Mouse (Mus musculus) gastrocnemius, adult 18-20 months (tissue): ENCODE measurements around the gene Slc6a11. TPM values are rescaled to one million over a fixed set of nuclear protein-coding genes. Genes with fewer than 3 reads are reported as not detected.

Experiments
- DNase-seq: peaks from one replicate; pipeline ENCODE4 v3.0.0; 2021; ENCODE audit warnings: low spot score
- total RNA-seq, 2 experiments: library from RNA; stranded (reverse); gene quantifications; 2 replicates each; pipeline ENCODE4 v1.2.3; 2021

The Slc6a11 gene
- total RNA-seq, 2 experiments from 2014 or later = 0.07 to 0.11 TPM

DNA sequence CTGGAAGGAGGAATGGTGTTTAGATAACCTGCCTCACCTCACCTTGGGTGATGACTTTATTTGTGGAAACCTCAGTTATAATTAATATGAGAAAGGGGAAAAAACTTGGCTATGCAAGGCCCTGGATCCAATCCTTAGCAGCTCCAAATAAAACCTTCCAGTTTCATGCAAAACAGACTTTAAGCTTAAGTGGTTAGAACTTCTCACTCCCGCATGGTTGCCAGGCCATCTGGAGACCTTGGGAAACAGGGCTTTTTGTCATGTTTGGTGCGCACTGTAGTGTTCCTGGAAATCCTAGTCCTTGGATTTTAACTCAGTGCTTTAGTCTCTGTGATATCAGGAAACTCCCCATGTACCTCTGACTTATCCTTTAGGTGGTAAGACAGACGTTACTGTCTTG, 47.1 kb downstream of the Slc6a11 start:
- no peak for DNase-seq

DNA sequence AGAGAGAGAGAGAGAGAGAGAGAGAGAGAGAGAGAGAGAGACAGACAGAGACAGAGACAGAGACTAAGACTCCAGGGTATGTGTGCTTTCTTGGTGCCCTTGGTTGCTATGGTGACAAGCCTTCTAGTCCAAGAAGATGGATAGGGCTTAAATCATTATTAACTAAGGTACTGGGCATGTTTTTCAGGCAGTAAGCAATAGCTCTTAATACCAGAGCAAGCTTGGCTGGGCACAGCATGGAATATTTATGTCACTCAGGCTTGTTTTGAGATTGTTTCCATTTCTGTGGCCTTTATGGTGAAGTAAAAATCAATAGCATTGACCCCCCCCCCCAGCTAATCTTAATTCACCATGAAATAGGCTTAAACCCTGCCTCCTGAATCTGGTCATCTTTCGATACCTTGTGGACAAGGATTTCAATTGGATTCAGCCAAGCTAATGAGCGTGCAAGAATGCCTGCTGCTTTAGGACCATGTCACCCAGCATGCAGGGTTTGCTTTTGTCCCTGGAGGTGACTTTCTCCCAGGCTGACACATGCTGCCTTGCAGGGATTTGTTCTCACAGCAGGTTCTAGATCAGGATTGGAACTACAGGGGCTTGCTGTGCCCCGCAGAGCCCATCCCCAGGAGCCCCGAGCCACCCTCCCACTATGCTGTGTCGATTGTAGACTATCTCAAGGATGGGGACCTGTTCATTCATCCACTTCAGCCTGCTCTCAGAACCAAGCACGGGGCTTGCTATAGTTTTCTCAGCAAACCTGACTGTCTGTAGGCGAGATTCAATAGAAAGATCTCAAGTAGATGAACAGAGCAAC, 51.5 kb downstream of the Slc6a11 start:
- DNase-seq = no peak

DNA sequence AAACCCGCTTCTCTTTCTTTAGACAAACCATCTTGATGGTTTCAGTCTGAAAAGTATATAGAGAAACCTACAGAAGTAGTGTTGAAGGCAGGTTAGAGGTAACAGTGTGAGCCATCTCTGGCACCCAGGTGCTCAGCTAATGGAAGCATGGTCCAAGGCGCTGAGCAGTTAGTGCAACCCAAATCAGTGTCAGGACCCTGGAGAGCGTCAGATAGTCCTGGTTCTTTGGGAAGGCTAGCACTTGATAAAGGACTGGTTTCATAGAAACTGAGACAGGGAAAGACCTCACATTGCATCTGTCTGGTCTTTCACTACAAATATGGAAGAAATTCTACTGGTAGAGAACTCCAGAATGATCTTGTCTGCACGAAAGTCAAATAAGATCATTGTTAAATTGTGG, 56.1 kb downstream of the Slc6a11 start:
- DNase-seq = no peak

DNA sequence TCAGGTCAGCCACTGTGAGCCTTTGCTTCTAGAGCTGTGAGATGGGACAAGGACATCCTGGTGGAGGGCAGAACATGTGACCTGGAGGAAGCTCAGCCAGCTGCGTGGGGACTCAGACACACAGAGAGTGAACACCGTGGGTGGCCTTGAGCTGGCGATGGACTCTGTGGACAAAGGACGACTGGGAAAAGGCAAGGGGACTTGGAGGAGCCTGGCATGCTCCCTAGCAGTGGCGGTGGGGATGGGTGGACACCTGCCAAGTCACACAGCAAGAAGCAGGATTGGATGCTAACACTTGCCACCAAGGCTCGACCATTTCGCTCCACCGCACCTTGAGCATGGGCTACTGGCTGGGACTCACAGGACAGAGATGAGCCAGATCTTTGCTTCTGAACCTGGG, 57.8 kb downstream of the Slc6a11 start:
- no peak for DNase-seq

DNA sequence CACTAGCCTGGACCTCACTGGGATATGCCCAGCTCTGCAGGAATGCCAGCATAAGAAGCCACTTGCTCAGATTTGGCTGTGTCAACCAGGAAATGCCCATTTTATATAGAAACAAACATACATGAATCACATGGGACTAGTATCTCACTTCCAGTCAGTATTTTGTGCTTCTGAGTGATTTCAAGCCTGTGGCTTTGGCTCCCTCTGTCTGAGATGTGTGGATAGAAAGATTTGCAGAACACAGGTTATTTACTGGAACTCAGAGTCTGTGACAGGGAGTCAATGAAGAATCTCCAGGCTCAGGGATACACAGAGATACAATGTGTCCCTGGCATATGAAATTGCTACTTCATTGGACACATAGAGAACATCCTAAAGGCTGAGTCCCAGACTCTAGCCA, 65.0 kb downstream of the Slc6a11 start:
- no peak for DNase-seq

DNA sequence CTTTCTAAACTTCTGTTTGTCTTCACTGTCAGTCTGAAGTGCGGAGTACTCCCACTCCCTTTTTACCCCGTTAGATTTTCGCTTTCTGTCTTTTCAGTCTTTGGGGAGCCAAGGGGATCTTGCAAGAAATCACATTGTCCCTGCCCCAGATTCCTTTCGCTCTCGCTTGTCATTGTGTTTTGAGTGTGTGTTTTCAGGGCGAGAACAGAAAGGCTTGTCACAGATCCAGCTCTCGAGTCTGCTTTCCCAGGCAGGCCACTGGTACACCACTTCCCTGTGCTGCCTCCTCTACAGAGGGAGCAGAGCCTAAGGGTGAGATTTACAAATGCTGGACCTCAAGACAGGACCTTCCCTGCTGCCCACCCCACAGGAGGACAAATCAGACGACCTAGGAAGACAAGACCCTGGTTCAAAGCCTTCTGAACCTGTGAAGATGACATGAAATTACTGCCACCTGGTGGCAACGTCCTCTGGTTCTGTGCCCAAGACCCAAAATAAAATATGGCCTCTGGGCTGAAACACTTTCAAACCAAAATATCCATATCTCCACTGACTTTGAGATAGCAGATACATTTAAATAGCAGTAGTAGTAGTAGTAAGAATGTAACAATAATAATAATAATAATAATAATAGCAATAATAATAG, 68.3 kb downstream of the Slc6a11 start:
- no peak for DNase-seq

DNA sequence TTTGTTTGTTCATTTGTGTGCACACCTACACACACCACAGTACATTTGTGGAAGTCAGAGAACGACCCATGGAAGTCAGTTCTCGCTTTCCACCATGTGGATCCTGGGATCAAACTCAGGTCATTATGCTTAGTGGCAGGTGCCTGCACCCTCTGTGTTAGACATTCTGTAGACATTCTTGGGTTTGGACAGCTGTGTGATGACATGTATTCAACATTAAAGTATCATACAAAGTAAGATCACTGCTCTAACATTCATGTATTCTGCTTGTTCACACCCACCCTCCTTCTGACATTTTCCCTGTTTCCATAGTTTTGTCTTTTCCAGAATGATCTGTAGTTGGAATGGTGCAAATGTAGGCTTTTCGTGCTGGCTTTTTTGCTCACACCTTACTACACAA, 73.5 kb downstream of the Slc6a11 start:
- DNase-seq = no peak

DNA sequence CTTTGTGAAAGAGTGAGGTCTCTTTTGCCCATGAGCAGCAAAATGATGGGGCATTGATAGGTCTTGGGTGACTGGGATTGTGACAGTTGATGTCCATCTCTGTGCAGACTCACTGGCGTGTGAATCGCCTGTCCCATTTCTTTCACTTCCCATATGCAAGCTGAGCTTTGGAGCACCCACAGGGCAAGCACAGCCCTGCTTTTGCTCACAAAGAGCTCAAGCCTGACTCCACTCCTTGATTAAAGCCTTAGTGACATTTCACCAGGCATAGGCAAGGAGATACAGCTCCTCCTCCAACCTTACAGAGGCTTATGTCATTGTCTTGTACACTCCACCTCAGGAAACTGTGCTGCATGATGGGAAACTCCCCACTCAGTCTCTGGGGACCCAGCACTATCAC, 77.3 kb downstream of the Slc6a11 start:
- no peak for DNase-seq

DNA sequence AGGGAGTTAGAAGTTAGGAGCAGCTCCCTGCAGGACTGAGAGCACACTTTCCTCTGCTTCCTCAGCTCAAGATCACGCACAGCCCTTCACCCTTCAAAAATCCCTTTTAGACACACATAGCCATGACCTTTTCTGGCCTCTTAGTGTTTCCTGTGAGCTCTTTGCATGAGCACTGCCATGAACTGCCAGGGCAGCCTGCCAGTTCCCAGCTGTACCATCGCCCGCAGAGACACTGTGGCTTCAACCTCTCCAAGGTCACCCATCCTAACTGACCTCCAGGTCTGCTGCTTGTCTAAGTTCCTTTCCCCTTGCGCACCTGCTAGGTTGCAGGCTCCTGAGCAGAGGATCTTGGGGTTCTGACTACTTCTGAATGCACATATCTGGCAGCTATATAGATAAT, 83.4 kb downstream of the Slc6a11 start:
- no peak for DNase-seq

DNA sequence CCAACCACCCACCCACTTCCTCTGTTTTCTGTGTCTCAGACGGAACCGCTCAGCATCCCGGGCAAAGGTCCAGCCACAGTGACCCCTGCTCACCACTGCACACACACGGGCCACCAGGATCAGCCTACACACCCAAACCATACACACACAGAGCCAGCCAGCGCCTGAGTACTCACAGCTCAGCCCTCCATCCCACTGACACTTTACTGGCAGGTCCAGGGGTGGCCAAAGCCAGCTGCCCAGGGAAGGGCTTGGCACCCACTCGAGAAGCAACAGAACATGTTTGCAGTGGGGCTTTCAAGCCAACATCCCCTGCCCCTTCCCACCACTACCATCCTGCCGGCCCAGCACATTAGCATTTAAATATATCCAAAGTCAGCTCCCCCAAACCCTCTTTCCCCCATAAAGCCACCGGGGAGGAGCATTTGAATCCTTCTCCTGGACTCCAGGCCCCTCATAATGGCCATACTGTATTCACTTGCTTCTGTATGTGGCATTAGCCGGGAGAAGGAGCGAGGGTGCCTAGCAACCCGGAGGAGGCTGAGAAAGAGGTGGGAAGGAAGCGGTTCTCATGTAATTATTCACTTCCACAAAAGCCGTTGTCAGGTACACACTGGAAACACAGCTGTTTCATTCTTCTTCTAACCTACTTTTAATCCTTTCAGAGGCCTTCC, 85.8 kb downstream of the Slc6a11 start:
- no peak for DNase-seq

DNA sequence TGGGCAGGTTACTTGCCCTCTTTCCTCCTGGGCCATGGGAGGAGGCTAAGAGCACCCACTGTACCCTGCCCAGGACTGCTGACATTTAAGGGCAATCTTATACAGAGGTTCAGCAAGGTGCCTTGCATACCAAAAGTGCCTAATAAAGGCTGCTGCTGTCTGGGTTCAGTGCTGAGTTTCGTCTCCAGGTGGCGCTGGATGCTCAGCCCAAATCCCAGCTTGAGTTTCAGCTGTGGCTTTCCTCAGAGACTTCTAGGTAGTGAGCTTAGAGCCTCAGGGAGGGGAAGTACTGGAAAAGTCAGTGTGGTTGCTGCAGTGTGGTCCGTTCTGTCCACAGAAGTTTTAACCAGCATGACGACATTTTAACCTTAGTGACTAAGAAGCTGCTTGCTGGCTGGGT, 93.4 kb downstream of the Slc6a11 start:
- no peak for DNase-seq

DNA sequence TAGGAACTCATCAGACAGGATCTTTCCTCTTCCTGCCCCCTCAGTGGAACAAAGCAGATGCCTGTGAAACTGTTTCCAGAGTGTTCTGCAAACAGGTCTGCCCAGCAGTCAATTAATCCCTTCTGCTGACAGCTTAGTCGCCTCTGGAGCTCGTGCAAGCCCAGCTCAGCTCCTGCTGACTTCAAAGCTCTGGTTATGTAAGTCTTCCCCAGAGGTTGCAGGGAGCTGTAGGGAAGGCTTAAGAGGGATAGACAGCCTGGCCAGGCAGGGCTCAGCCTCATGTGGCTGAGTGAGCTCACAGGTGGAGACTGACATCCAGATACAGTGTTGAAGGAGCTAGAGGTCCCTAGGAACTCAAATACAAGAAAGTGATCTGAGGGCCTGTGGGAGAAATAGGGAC, 96.3 kb downstream of the Slc6a11 start:
- no peak for DNase-seq

DNA sequence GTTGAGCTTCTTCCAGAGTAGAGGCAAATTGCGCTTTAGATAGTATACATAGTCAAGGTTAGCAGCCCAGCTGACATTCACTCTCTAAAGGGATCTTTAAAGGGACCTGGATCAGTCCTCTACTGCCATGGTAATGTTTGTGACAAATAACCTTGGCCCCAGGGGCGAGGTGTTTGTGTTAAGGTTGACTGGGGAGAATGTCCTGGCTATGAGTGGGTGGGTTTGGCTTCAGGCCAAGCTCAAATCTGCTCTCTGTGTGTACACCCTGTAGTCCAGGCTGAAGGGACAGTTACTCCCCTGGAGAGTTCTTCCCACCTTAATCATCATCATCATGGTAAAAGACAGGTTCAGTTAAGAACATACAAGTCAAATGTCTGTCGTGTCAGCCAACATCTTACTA, 97.2 kb downstream of the Slc6a11 start:
- DNase-seq = no peak

DNA sequence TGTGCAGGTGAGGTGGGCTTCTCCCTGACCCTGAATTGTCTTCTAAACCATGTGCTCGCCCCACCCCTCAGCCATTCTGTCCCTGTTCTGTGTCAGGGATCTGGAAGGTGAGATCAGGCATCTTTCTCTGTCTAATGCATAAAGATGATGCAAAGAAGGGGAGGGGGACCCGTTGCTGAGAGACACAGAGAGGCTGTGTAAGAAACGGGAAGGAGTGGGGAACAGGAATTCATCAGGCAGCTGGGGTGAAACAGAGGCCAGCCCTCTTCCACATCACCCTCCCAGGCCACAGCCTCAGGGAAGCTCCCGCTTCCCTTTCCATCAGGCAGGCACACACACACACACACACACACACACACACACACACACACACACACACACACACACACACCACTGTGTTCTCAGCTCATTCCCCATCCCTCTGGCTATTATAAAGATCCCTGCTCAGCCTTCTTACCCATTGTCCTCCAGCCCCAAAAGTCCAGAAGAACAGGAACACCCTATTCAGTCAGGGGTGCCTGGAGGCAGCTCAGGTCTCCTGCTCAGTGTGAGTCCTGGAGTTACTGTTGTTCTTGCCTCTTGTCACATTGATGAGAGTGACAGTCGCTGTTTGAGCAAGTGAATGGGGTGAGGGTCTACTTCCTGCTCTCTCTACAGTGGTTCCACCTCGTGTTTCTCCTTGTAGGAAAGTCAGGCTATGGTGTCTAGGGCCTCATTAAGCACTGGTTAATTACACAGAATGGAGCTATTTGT, 108.0 kb downstream of the Slc6a11 start:
- DNase-seq = no peak

DNA sequence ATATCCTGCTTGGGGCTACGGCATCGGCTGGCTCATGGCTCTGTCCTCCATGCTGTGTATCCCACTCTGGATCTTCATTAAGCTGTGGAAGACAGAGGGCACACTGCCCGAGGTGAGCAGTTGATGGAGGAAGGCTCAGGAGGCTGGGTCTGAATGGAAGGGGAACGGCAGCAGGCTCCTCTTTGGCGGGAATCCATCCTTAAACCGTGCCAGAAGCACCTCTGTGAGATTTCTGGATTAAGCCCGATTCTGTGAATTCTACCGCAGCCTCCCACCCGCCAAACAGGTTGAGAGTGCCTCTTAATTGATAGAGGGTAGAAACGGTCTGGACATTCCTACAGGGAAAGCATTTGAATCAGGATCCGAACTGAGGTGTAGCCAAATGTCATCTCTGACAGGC, 114.6 kb downstream of the Slc6a11 start:
- DNase-seq = no peak

DNA sequence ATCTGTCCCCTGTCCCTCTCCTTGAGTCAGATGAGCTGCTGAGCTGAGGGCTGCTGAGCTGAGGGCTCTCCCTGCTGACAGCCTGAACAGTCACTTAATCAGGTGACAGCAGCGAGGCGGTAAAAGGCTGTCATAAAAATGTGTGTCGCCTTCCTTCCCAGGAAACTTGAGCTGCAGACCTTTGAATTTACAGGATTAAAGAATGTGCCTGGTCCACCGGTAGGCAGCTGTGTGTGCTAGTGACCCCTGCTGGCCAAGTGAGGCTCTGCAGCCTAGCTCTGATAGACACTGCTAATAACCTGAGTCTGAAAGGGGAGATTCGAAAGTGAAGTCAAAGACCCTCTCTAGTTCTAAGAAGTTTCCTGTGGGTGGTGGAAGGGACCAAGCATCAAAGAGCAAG, 119.3 kb downstream of the Slc6a11 start:
- DNase-seq = peak; percentile 59

DNA sequence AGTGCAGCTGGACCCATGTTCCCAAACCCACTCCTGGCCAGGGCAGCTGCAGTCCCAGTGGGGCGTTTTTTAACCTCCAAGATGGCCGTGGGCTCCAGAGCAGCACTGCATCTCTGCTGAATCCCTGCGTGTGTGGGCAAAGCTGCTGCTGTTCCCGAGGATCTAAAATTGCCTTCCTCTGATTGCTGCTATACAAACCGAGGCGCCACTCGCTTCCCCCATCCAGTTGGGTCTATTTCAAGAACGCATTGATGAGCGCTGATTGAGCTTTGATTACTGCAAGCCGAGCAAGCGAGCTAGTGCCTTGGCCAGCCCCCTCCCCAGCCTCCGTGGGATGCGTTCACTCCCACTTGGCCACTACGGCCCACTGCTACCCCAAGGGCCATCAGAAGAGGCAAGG, 123.9 kb downstream of the Slc6a11 start:
- DNase-seq = no peak

DNA sequence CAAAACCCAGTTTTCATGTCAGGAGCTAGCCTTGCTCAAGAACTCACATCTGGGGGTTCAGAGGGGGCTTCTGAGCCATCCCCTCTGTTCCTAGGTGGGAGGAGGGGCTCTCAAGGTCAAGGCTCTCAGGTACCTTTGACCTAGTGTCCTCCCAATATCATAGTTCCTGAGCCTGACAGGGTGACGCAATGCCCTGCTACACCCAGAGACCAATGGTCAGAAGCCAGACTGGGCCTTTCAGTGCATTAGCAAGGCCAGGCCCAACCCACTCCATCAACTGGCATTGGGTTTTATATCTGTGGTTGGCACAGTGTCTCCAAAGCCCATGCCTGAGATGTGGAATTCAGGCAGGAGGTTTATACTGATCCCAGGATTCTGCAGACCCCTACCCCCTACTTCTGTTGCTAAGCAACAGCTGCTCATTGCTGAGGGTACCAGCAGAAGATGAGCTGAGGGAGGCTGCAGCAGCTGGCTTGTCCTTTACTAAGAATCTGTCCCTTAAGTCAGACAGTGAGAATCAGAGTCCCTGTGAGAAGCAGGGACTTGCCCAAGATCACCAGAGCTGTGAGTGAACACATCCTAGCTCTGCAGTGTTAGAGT, 126.8 kb downstream of the Slc6a11 start:
- DNase-seq = no peak

DNA sequence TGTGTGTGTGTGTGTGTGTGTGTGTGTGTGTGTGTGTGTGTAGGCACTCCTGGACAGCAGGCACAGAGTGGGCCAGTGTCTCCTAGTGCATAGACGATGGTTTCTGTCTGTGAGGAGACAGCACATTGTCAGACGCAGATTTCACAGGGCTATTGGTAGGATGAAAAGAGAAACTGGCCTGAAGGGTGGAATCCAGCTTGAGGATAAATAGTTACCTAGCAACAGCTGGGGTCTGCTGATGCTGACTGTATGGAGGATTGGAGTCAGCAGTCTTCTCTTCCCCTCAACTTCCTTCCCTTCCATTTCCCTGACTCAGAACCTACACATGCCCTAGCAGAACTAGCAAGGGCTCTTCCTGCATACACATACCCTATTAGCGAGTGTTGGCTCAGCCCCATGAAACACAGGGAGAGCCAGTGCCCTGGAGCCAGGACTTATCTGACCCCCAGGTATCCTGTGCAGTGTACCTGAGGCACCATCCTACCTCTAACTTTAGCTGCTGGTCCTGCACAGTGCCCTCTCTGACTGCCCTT, 127.7 kb downstream of the Slc6a11 start:
- no peak for DNase-seq

DNA sequence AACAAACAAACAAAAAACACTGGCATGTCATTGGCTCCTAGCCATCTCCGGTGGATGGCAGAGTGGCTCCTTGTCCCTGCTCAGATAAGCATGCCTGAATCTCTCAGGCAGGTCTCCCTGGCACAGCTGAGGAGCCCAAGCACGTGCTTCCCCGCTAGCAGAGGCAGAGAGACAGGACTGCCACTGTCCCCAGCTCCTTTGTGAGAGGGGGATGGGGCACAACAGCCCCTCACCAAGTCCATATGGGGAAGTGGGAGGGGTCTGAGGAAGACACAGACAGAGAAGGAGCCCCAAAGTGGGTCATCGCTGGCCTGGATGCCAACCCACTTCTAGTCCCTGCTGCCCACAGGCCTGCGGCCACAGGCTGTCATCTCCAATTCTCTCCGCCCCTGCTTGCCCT, 130.6 kb downstream of the Slc6a11 start:
- DNase-seq = no peak

DNA sequence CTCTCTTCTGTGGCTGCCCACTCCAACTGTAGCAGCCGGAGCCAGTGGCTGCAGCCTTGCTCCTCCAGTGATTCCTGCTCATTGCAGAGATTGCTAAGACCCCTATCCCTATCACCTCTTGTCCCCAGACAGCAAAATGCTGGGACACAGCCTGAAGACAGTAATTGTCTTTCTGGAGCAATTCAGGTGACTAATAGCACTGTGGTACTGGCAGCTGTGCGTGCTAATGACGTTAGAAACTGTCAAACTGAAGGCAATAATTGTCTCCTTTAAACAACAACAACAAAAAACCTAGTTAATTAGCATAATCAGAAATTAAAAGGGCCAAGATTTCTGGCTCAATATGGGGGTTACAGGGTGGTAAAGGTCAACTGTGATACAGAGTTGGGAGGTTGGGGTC, 133.0 kb downstream of the Slc6a11 start:
- no peak for DNase-seq
